9 mouse cellular contexts compared by ENCODE assay signal in the genomic region with DNA sequence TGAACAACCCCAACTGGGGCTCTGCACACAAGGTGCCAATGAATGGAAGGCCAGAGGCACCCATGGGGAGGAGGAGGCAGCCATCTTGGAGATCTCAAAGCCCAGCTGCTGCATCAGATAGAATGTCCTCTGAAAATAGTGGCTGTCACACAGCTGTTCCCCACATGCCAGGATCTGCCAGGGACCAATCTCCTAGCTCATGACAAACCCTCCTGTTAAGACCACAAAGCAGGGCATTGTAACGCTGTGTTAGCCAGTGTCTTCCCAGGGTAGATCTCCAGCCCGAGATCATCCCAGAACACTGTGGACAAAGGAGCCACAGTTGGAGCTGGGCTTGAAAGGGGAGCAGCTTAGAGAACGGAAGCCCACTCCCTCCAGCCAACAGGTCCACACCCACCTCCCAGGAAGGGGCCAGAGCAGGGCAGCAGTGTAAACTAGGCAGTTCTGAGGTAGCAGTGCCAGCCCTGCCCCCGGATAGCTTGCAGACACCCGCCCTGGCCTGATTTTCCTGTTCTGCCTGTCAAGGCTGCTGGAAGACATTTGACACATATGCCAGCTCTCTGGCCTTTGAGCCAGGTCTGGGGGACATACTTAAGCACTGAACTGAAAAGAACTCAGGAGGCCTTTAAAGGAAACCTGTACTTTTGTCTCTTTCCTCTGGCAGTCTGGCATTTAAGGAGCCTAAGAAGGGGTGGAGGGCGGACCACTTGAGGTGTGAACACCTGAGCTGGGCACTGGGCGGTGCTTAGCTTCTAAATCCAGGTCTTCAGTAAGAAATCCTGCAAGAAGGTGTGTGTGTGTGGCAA. TPM values are rescaled to one million over a fixed set of nuclear protein-coding genes. Genes with fewer than 3 reads are reported as not detected.
DNase-seq lines count a peak whose midpoint lies in the region; ATAC-seq lines count a peak whose summit lies in the region.
"Had no signal": no experiment of that assay in that cellular context is flagged by ENCODE, and none has a peak within 500 bp of the region (broad histone marks: within the 10 kb centered on the region; RNA-seq: fewer than 3 reads in every experiment).

No protein-coding gene starts in this region.

- no peaks in the 10 kb centered on the region for H3K9me3 ChIP-seq in embryonic facial prominence, embryonic 11.5 days (replicated peaks; ENCODE audit: control insufficient read depth, low read length)
- H3K9me3 ChIP-seq in kidney, embryonic 16.5 days (ENCODE audit: low read length), result no peaks in the 10 kb centered on the region
- no peaks in the 10 kb centered on the region for H3K9me3 ChIP-seq in midbrain, embryonic 13.5 days
- no peaks in the 10 kb centered on the region for H3K9me3 ChIP-seq in liver, embryonic 12.5 days (replicated peaks)
- H3K9me3 ChIP-seq: G1E had no signal

- H3K27me3 ChIP-seq in embryonic facial prominence, embryonic 11.5 days (ENCODE audit: control insufficient read depth, insufficient read depth, low read length), result no peaks in the 10 kb centered on the region
- H3K27me3 ChIP-seq in kidney, embryonic 16.5 days (ENCODE audit: insufficient read depth, low read length), result no peaks in the 10 kb centered on the region
- no peaks in the 10 kb centered on the region for H3K27me3 ChIP-seq in midbrain, embryonic 13.5 days
- H3K27me3 ChIP-seq in liver, embryonic 12.5 days (replicated peaks), result no peaks in the 10 kb centered on the region

- H3K27ac ChIP-seq in embryonic facial prominence, embryonic 11.5 days (replicated peaks; ENCODE audit: low read depth, low read length), result 0 out of 2 replicates have a peak overlapping the region, but pooled peaks have one; percentile 47
- H3K27ac ChIP-seq in kidney, embryonic 16.5 days (ENCODE audit: low read length), result peak overlapping the region; percentile 55
- no peak overlapping the region for H3K27ac ChIP-seq in midbrain, embryonic 13.5 days
- H3K27ac ChIP-seq in liver, embryonic 12.5 days, result no peak overlapping the region

- intact Hi-C loops in heart, postnatal 14 days (cut with DNase I), result loop anchor here (5.0 kb wide), 1 partner anchor 56 kb away; a partner anchor contains a TSS

- H3K9ac ChIP-seq in embryonic facial prominence, embryonic 11.5 days (replicated peaks; ENCODE audit: low read length), result no peak overlapping the region
- H3K9ac ChIP-seq in kidney, embryonic 16.5 days (replicated peaks; ENCODE audit: low read length), result no peak overlapping the region; the same call in 1 of the 2 replicates
- no peak overlapping the region for H3K9ac ChIP-seq in midbrain, embryonic 13.5 days (replicated peaks)
- H3K9ac ChIP-seq in liver, embryonic 12.5 days, result no peak overlapping the region

- no peak overlapping the region for H3K4me3 ChIP-seq in embryonic facial prominence, embryonic 11.5 days (ENCODE audit: low read depth, low read length)
- H3K4me3 ChIP-seq in kidney, embryonic 16.5 days (ENCODE audit: low read length), result no peak overlapping the region
- no peak overlapping the region for H3K4me3 ChIP-seq in midbrain, embryonic 13.5 days (replicated peaks)
- H3K4me3 ChIP-seq in liver, embryonic 12.5 days, result no peak overlapping the region

- no peaks in the 10 kb centered on the region for H3K36me3 ChIP-seq in embryonic facial prominence, embryonic 11.5 days (replicated peaks; ENCODE audit: control insufficient read depth, insufficient read depth, low read depth, low read length)
- no peaks in the 10 kb centered on the region for H3K36me3 ChIP-seq in kidney, embryonic 16.5 days (ENCODE audit: insufficient read depth, low read length)
- H3K36me3 ChIP-seq in midbrain, embryonic 13.5 days, result no peaks in the 10 kb centered on the region
- H3K36me3 ChIP-seq in liver, embryonic 12.5 days, result no peaks in the 10 kb centered on the region
- H3K36me3 ChIP-seq: G1E had no signal

- H3K4me1 ChIP-seq in embryonic facial prominence, embryonic 11.5 days (ENCODE audit: control insufficient read depth, insufficient read depth, low read length), result no peaks in the 10 kb centered on the region
- no peaks in the 10 kb centered on the region for H3K4me1 ChIP-seq in kidney, embryonic 16.5 days (ENCODE audit: insufficient read depth, low read length)
- peaks cover 5% of the 10 kb centered on the region; the same call in 1 of the 2 replicates for H3K4me1 ChIP-seq in midbrain, embryonic 13.5 days (replicated peaks)
- peaks cover 10% of the 10 kb centered on the region; the same call in 1 of the 2 replicates for H3K4me1 ChIP-seq in liver, embryonic 12.5 days

- H3K4me2 ChIP-seq in embryonic facial prominence, embryonic 11.5 days (ENCODE audit: low read depth, low read length), result no peak overlapping the region
- H3K4me2 ChIP-seq in kidney, embryonic 16.5 days (replicated peaks; ENCODE audit: low read depth, low read length), result no peak overlapping the region
- no peak overlapping the region for H3K4me2 ChIP-seq in midbrain, embryonic 13.5 days (replicated peaks)
- no peak overlapping the region for H3K4me2 ChIP-seq in liver, embryonic 12.5 days

- 38% methylated on average over 7 of the region's 7 CpGs for WGBS in embryonic facial prominence, embryonic 11.5 days
- 52% methylated on average over 7 of the region's 7 CpGs for WGBS in kidney, embryonic 16.5 days
- WGBS in midbrain, embryonic 13.5 days, result 54% methylated on average over 7 of the region's 7 CpGs
- WGBS in liver, embryonic 12.5 days (ENCODE audit: insufficient replicate concordance), result 52% methylated on average over 7 of the region's 7 CpGs

- peak; percentile 74 for ATAC-seq in embryonic facial prominence, embryonic 11.5 days (replicated peaks; ENCODE audit: insufficient number of reproducible peaks, low FRiP score, low TSS enrichment, low read depth)
- peak; percentile 88 for ATAC-seq in kidney, embryonic 16.5 days (ENCODE audit: low FRiP score, low TSS enrichment)
- ATAC-seq in midbrain, embryonic 13.5 days, result peak; percentile 55; the same call in 1 of the 2 replicates
- no peak for ATAC-seq in liver, embryonic 12.5 days

- peak; percentile 16 for DNase-seq in gastrocnemius, postnatal 25 days
- DNase-seq in gastrocnemius, postnatal 10 days, result no peak
- DNase-seq in embryonic facial prominence, embryonic 11.5 days (ENCODE audit: low spot score), result peak; percentile 38
- DNase-seq in spleen, adult 18-20 months, result no peak
- DNase-seq in heart, postnatal 14 days, result no peak

RNA-seq across cellular contexts. Expression of a gene that starts 54.8 kb away (rescaled TPM):
- total RNA-seq in gastrocnemius, postnatal 25 days (2021), result 100 to 1,000 TPM; 124 to 147 TPM
- 100 to 1,000 TPM; 123 to 128 TPM for total RNA-seq in gastrocnemius, postnatal 10 days (2021)
- 66.7 and 79.3 TPM in 2 replicates for polyA plus RNA-seq in embryonic facial prominence, embryonic 11.5 days (2014; fragmentation: Nextera tagmentation; extraction: Ambion mirVana)
- 142 and 145 TPM in 2 replicates for polyA plus RNA-seq in kidney, embryonic 16.5 days (2015; fragmentation: Nextera tagmentation; extraction: Ambion mirVana)
- 33.3 and 36.8 TPM in 2 replicates for polyA plus RNA-seq in midbrain, embryonic 13.5 days (2015; fragmentation: Nextera tagmentation; extraction: Ambion mirVana)
- 50.5 and 51.2 TPM in 2 replicates for polyA plus RNA-seq in liver, embryonic 12.5 days (2016; fragmentation: Nextera tagmentation; extraction: Ambion mirVana)
- 10 to 100 TPM; 87.4 to 88.3 TPM for total RNA-seq in heart, postnatal 14 days (2021)

Comparison
In these comparisons a context has a peak if more than half of its experiments do, and no peak if none do; other contexts are left out.
1. DNase-seq: peak in gastrocnemius, postnatal 25 days (single experiment) and embryonic facial prominence, embryonic 11.5 days (single experiment); none in gastrocnemius, postnatal 10 days (single experiment), spleen, adult 18-20 months (0 of 2) and heart, postnatal 14 days (0 of 2).
2. H3K27ac ChIP-seq: peak in embryonic facial prominence, embryonic 11.5 days (single experiment) and kidney, embryonic 16.5 days (single experiment); none in midbrain, embryonic 13.5 days (single experiment) and liver, embryonic 12.5 days (single experiment).